Mouse (Mus musculus): ENCODE results near the gene Csrnp1. TPM values are rescaled to one million over a fixed set of nuclear protein-coding genes. Genes with fewer than 3 reads are reported as not detected.
A peak's percentile ranks its signal among the peaks of the same experiment; 100 is the strongest.

The Csrnp1 gene
- polyA plus RNA-seq, 1 experiment = 26.4 TPM

GRCm38 (mm10) chr9:119945173-119945900, 39.1 kb downstream of the Csrnp1 start:
- DNase-seq (ENCODE audit: low spot score) = no peak

- DNase-seq (ENCODE audit: low spot score) = no peak
These were observed 41.1 kb downstream of the Csrnp1 start for GRCm38 (mm10) chr9:119943326-119943725.

DNA sequence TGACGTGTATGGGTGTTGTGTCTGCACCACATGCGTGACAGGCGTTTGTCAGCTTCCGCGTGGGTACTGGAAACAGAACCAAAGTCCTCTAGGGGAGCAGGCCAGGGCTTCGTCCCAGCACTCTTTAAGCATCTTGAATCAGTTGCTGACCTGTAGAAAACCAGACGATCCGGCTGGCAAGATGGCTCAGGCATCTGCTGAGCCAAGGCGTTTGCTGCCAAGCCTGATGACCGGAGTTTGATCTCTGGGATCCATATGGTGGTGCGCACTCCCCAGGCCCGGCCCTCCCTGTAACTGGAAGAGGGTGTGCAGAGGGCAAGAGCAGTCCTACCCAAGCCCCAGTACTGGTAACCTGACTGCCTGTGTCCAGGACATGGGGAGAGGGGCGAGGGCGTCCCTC, 42.6 kb downstream of the Csrnp1 start:
- no peak for DNase-seq (ENCODE audit: low spot score)

DNA sequence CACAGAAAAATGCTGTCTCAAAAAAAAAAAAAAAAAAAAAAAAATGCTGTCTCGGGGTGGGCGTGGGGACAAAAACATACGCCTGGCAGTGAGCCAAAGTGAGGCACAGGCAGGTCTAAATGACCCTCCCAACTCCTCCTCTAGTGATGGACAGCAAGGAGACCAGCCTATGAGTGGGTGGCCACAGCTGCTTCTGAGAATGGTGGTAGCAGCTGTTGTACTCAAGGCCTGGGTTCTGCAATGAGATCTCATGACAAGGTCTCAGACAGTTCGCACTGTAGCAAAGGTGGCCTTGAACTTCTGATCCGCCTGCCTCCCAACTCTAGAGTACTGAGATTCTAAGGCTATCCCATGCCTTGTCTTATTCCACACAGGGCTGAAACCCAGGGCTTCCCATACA, 43.1 kb downstream of the Csrnp1 start:
- DNase-seq (ENCODE audit: low spot score) = no peak

DNA sequence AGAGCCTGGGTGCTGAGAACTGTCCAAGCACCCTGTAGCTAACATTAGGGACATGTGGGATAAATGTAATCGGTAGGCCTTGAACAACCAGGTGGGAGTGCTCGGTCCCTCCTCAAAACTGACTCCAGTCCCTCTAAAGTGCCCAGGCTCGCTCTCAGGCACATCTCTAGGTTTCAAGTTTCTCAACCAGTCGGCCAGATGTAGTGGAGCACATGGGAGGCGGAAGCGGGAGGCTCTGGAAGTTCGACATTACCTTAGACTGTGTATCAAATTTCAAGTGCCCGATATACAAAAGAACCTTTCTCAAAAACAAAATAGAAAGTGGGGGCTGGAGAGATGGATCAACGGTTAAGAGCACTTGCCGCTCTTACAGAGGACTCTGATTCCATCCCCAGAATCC, 44.8 kb downstream of the Csrnp1 start:
- DNase-seq (ENCODE audit: low spot score) = no peak

DNA sequence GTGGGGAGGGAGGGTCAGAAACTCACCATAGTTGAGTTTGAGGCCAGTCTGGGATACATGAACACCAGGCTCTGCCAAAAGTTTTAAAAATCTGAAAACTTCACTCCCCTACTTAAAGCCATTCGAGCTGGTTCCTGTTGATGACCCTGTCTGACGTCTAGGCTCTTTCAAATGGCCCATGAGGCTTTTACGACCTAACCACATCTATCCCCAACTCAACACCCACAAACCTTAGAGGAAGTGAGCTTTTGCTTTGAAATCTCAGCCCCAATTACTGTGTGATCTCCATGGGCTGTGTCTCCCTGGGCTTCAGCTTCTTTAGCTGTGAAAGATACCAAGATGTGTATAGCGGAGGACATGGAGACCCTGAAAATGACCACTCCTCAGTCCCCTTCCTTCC, 46.0 kb downstream of the Csrnp1 start:
- no peak for DNase-seq (ENCODE audit: low spot score)

- peak; percentile 88 for DNase-seq (ENCODE audit: low spot score)
These were observed 47.3 kb downstream of the Csrnp1 start, which contains the start of the genes Gorasp1 and Ttc21a for GRCm38 (mm10) chr9:119937005-119937773. Gorasp1 (minus strand) TSS chr9:119937565. Ttc21a (plus strand) TSS chr9:119937606.

- DNase-seq (ENCODE audit: low spot score) = no peak
These were observed 50.8 kb downstream of the Csrnp1 start for GRCm38 (mm10) chr9:119933675-119934074.

- DNase-seq (ENCODE audit: low spot score) = no peak
These were observed 52.1 kb downstream of the Csrnp1 start for GRCm38 (mm10) chr9:119932358-119932757.

DNA sequence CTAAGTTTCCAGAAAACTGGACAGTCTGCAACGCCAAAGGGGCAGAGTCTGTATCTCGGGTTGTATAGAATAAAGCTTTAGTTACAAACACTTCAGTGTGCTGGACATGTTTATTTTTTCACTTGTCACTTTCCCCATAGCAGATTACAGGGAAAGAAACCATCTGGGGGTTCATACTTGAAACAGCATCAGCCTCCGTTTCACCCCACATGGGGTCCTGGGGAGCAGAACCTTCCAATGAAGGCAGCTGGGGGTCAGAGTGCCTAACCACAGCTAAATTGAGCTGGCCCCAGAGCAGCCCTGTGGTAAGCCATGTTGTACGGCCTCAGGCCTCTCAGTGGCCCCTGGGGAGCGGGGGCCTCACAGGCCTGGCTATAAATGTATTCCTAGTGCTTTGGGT, 58.0 kb downstream of the Csrnp1 start:
- no peak for DNase-seq (ENCODE audit: low spot score)

- DNase-seq (ENCODE audit: low spot score) = no peak
These were observed 58.7 kb downstream of the Csrnp1 start for GRCm38 (mm10) chr9:119925729-119926128.

- no peak for DNase-seq (ENCODE audit: low spot score)
These were observed 59.3 kb downstream of the Csrnp1 start for GRCm38 (mm10) chr9:119925120-119925657.

GRCm38 (mm10) chr9:119923462-119923861, 61.0 kb downstream of the Csrnp1 start:
- DNase-seq (ENCODE audit: low spot score) = no peak

Other genes starting within 250 kb of the Csrnp1 start
- 0.01 TPM in 2 replicates for gene Scn11a, start 159.2 kb downstream of the Csrnp1 start, polyA plus RNA-seq (2012; rRNA removed)
- 42.2 and 42.5 TPM in 2 replicates for gene Wdr48, start 89.8 kb downstream of the Csrnp1 start, polyA plus RNA-seq (2012; rRNA removed)
- 27.6 and 30.6 TPM in 2 replicates for gene Gorasp1, start 47.1 kb downstream of the Csrnp1 start, polyA plus RNA-seq (2012; rRNA removed)
- gene Ttc21a, start 47.1 kb downstream of the Csrnp1 start, polyA plus RNA-seq (2012; rRNA removed) = 1.2 and 1.4 TPM in 2 replicates
- gene Xirp1, start 38.9 kb upstream of the Csrnp1 start, polyA plus RNA-seq (2012; rRNA removed) = 0.11 and 0.22 TPM in 2 replicates
- 2.9 and 3.1 TPM in 2 replicates for gene Cx3cr1, start 85.2 kb upstream of the Csrnp1 start, polyA plus RNA-seq (2012; rRNA removed)
- gene Ccr8, start 107.5 kb upstream of the Csrnp1 start, polyA plus RNA-seq (2012; rRNA removed) = 0.12 TPM in 1 of 2 replicates, not detected in the other
- gene Slc25a38, start 125.7 kb upstream of the Csrnp1 start, polyA plus RNA-seq (2012; rRNA removed) = 23.8 and 25.0 TPM in 2 replicates
- 1,805 and 1,865 TPM in 2 replicates for gene Rpsa, start 143.0 kb upstream of the Csrnp1 start, polyA plus RNA-seq (2012; rRNA removed)
- 0.85 and 1.2 TPM in 2 replicates for gene Mobp, start 165.0 kb upstream of the Csrnp1 start, polyA plus RNA-seq (2012; rRNA removed)

Measured in urinary bladder, adult 2 months (tissue).